Mouse (Mus musculus): ENCODE results near the gene Ttc39a. TPM values are rescaled to one million over a fixed set of nuclear protein-coding genes. Genes with fewer than 3 reads are reported as not detected.

Gene Ttc39a
- polyA plus RNA-seq, 1 experiment from 2014 or later, result 1.9 TPM

- no peaks in the 10 kb centered on the region for H3K4me1 ChIP-seq (ENCODE audit: control insufficient read depth, insufficient read depth, low read length)
- no peaks in the 10 kb centered on the region for H3K36me3 ChIP-seq (ENCODE audit: control insufficient read depth, insufficient read depth, low read length)
These were observed 34.0 kb downstream of the Ttc39a start for GRCm38 (mm10) chr4:109440381-109440780.

GRCm38 (mm10) chr4:109441000-109441399, 34.6 kb downstream of the Ttc39a start:
- no peaks in the 10 kb centered on the region for H3K4me1 ChIP-seq (ENCODE audit: control insufficient read depth, insufficient read depth, low read length)
- 100% methylated on average over 3 of the region's 3 CpGs for WGBS
- H3K36me3 ChIP-seq (ENCODE audit: control insufficient read depth, insufficient read depth, low read length), result no peaks in the 10 kb centered on the region
- H3K9ac ChIP-seq (ENCODE audit: low read length), result no peak overlapping the region
- H3K9me3 ChIP-seq (ENCODE audit: control insufficient read depth, low read length), result no peaks in the 10 kb centered on the region
- no peaks in the 10 kb centered on the region for H3K27me3 ChIP-seq (ENCODE audit: control insufficient read depth, insufficient read depth, low read length)
- no peak for ATAC-seq (ENCODE audit: insufficient read depth, low FRiP score, low TSS enrichment)
- no peak overlapping the region for H3K4me3 ChIP-seq (ENCODE audit: low read depth, low read length)
- no peak overlapping the region for H3K27ac ChIP-seq (ENCODE audit: low read depth, low read length)
- H3K4me2 ChIP-seq (ENCODE audit: low read depth), result no peak overlapping the region
- DNase-seq (ENCODE audit: low spot score), result no peak

More at GRCm38 (mm10) chr4:109440381-109440780, 34.0 kb downstream of the Ttc39a start:
- ATAC-seq (ENCODE audit: insufficient read depth, low FRiP score, low TSS enrichment) (no peak), DNase-seq (ENCODE audit: low spot score) (no peak)
- Histone ChIP-seq H3K27ac (ENCODE audit: low read depth, low read length) (no peak overlapping the region), H3K9ac (ENCODE audit: low read length) (no peak overlapping the region), H3K9me3 (ENCODE audit: control insufficient read depth, low read length) (no peaks in the 10 kb centered on the region), H3K4me2 (ENCODE audit: low read depth) (no peak overlapping the region), H3K27me3 (ENCODE audit: control insufficient read depth, insufficient read depth, low read length) (no peaks in the 10 kb centered on the region), H3K4me3 (ENCODE audit: low read depth, low read length) (no peak overlapping the region)
- 92% methylated on average over 5 of the region's 5 CpGs for WGBS

- no peak overlapping the region for H3K4me2 ChIP-seq (ENCODE audit: low read depth)
- WGBS, result 90% methylated on average over 7 of the region's 7 CpGs
- DNase-seq (ENCODE audit: low spot score), result no peak
- no peak overlapping the region for H3K4me3 ChIP-seq (ENCODE audit: low read depth, low read length)
- ATAC-seq (ENCODE audit: insufficient read depth, low FRiP score, low TSS enrichment), result no peak
- no peak overlapping the region for H3K9ac ChIP-seq (ENCODE audit: low read length)
- no peak overlapping the region for H3K27ac ChIP-seq (ENCODE audit: low read depth, low read length)
- no peaks in the 10 kb centered on the region for H3K36me3 ChIP-seq (ENCODE audit: control insufficient read depth, insufficient read depth, low read length)
- no peaks in the 10 kb centered on the region for H3K4me1 ChIP-seq (ENCODE audit: control insufficient read depth, insufficient read depth, low read length)
- no peaks in the 10 kb centered on the region for H3K9me3 ChIP-seq (ENCODE audit: control insufficient read depth, low read length)
- H3K27me3 ChIP-seq (ENCODE audit: control insufficient read depth, insufficient read depth, low read length), result no peaks in the 10 kb centered on the region
These were observed 35.7 kb downstream of the Ttc39a start for GRCm38 (mm10) chr4:109442126-109442525.

GRCm38 (mm10) chr4:109442649-109443048, 36.2 kb downstream of the Ttc39a start:
- H3K27ac ChIP-seq (ENCODE audit: low read depth, low read length), result no peak overlapping the region
- H3K36me3 ChIP-seq (ENCODE audit: control insufficient read depth, insufficient read depth, low read length), result no peaks in the 10 kb centered on the region
- no peaks in the 10 kb centered on the region for H3K27me3 ChIP-seq (ENCODE audit: control insufficient read depth, insufficient read depth, low read length)
- no peak overlapping the region for H3K9ac ChIP-seq (ENCODE audit: low read length)
- no peak overlapping the region for H3K4me2 ChIP-seq (ENCODE audit: low read depth)
- WGBS, result 86% methylated on average over 4 of the region's 4 CpGs
- H3K4me3 ChIP-seq (ENCODE audit: low read depth, low read length), result no peak overlapping the region
- ATAC-seq (ENCODE audit: insufficient read depth, low FRiP score, low TSS enrichment) (no peak), DNase-seq (ENCODE audit: low spot score) (no peak)
- H3K9me3 ChIP-seq (ENCODE audit: control insufficient read depth, low read length), result no peaks in the 10 kb centered on the region
- H3K4me1 ChIP-seq (ENCODE audit: control insufficient read depth, insufficient read depth, low read length), result no peaks in the 10 kb centered on the region

GRCm38 (mm10) chr4:109444471-109444870, 38.0 kb downstream of the Ttc39a start:
- no peak overlapping the region for H3K4me2 ChIP-seq (ENCODE audit: low read depth)
- ATAC-seq (ENCODE audit: insufficient read depth, low FRiP score, low TSS enrichment), result no peak
- no peak overlapping the region for H3K4me3 ChIP-seq (ENCODE audit: low read depth, low read length)
- WGBS, result 81% methylated on average over 6 of the region's 6 CpGs
- H3K36me3 ChIP-seq (ENCODE audit: control insufficient read depth, insufficient read depth, low read length), result no peaks in the 10 kb centered on the region; the same call in 1 of the 2 replicates
- no peaks in the 10 kb centered on the region for H3K4me1 ChIP-seq (ENCODE audit: control insufficient read depth, insufficient read depth, low read length)
- H3K9ac ChIP-seq (ENCODE audit: low read length), result no peak overlapping the region
- H3K27ac ChIP-seq (ENCODE audit: low read depth, low read length), result no peak overlapping the region
- H3K9me3 ChIP-seq (ENCODE audit: control insufficient read depth, low read length), result no peaks in the 10 kb centered on the region
- DNase-seq (ENCODE audit: low spot score), result no peak
- no peaks in the 10 kb centered on the region for H3K27me3 ChIP-seq (ENCODE audit: control insufficient read depth, insufficient read depth, low read length)

GRCm38 (mm10) chr4:109444951-109445350, 38.5 kb downstream of the Ttc39a start:
- no peak for DNase-seq (ENCODE audit: low spot score)
- no peak for ATAC-seq (ENCODE audit: insufficient read depth, low FRiP score, low TSS enrichment)
- Histone ChIP-seq H3K36me3 (ENCODE audit: control insufficient read depth, insufficient read depth, low read length) (no peaks in the 10 kb centered on the region; the same call in 1 of the 2 replicates), H3K27ac (ENCODE audit: low read depth, low read length) (no peak overlapping the region), H3K27me3 (ENCODE audit: control insufficient read depth, insufficient read depth, low read length) (no peaks in the 10 kb centered on the region), H3K4me1 (ENCODE audit: control insufficient read depth, insufficient read depth, low read length) (no peaks in the 10 kb centered on the region), H3K4me3 (ENCODE audit: low read depth, low read length) (no peak overlapping the region), H3K9me3 (ENCODE audit: control insufficient read depth, low read length) (no peaks in the 10 kb centered on the region), H3K9ac (ENCODE audit: low read length) (no peak overlapping the region), H3K4me2 (ENCODE audit: low read depth) (no peak overlapping the region)
- WGBS, result 75% methylated on average over 2 of the region's 2 CpGs

- Histone ChIP-seq H3K27me3 (ENCODE audit: control insufficient read depth, insufficient read depth, low read length) (no peaks in the 10 kb centered on the region), H3K36me3 (ENCODE audit: control insufficient read depth, insufficient read depth, low read length) (no peaks in the 10 kb centered on the region; the same call in 1 of the 2 replicates), H3K27ac (ENCODE audit: low read depth, low read length) (no peak overlapping the region), H3K4me2 (ENCODE audit: low read depth) (no peak overlapping the region), H3K4me1 (ENCODE audit: control insufficient read depth, insufficient read depth, low read length) (no peaks in the 10 kb centered on the region), H3K9ac (ENCODE audit: low read length) (no peak overlapping the region), H3K9me3 (ENCODE audit: control insufficient read depth, low read length) (no peaks in the 10 kb centered on the region), H3K4me3 (ENCODE audit: low read depth, low read length) (no peak overlapping the region)
- WGBS, result 92% methylated on average over 2 of the region's 2 CpGs
- DNase-seq (ENCODE audit: low spot score) (no peak), ATAC-seq (ENCODE audit: insufficient read depth, low FRiP score, low TSS enrichment) (no peak)
These were observed 39.0 kb downstream of the Ttc39a start for GRCm38 (mm10) chr4:109445397-109445796.

GRCm38 (mm10) chr4:109445956-109446355, 39.5 kb downstream of the Ttc39a start:
- H3K27me3 ChIP-seq (ENCODE audit: control insufficient read depth, insufficient read depth, low read length), result no peaks in the 10 kb centered on the region
- no peak overlapping the region for H3K4me3 ChIP-seq (ENCODE audit: low read depth, low read length)
- H3K9ac ChIP-seq (ENCODE audit: low read length), result no peak overlapping the region
- no peak overlapping the region for H3K4me2 ChIP-seq (ENCODE audit: low read depth)
- DNase-seq (ENCODE audit: low spot score) (no peak), ATAC-seq (ENCODE audit: insufficient read depth, low FRiP score, low TSS enrichment) (no peak)
- no peaks in the 10 kb centered on the region for H3K9me3 ChIP-seq (ENCODE audit: control insufficient read depth, low read length)
- H3K4me1 ChIP-seq (ENCODE audit: control insufficient read depth, insufficient read depth, low read length), result no peaks in the 10 kb centered on the region
- no peaks in the 10 kb centered on the region; the same call in 1 of the 2 replicates for H3K36me3 ChIP-seq (ENCODE audit: control insufficient read depth, insufficient read depth, low read length)
- 68% methylated on average over 1 of the region's 1 CpGs for WGBS
- no peak overlapping the region for H3K27ac ChIP-seq (ENCODE audit: low read depth, low read length)

GRCm38 (mm10) chr4:109448531-109448930, 42.1 kb downstream of the Ttc39a start:
- Histone ChIP-seq H3K27me3 (ENCODE audit: control insufficient read depth, insufficient read depth, low read length) (no peaks in the 10 kb centered on the region), H3K4me3 (ENCODE audit: low read depth, low read length) (no peak overlapping the region), H3K9me3 (ENCODE audit: control insufficient read depth, low read length) (no peaks in the 10 kb centered on the region), H3K9ac (ENCODE audit: low read length) (no peak overlapping the region), H3K27ac (ENCODE audit: low read depth, low read length) (no peak overlapping the region), H3K36me3 (ENCODE audit: control insufficient read depth, insufficient read depth, low read length) (no peaks in the 10 kb centered on the region; the same call in 1 of the 2 replicates), H3K4me1 (ENCODE audit: control insufficient read depth, insufficient read depth, low read length) (no peaks in the 10 kb centered on the region), H3K4me2 (ENCODE audit: low read depth) (no peak overlapping the region)
- no peak for ATAC-seq (ENCODE audit: insufficient read depth, low FRiP score, low TSS enrichment)
- 98% methylated on average over 2 of the region's 2 CpGs for WGBS
- DNase-seq (ENCODE audit: low spot score), result no peak
